ENCODE assay signal across 18 mouse cellular contexts in the genomic region with DNA sequence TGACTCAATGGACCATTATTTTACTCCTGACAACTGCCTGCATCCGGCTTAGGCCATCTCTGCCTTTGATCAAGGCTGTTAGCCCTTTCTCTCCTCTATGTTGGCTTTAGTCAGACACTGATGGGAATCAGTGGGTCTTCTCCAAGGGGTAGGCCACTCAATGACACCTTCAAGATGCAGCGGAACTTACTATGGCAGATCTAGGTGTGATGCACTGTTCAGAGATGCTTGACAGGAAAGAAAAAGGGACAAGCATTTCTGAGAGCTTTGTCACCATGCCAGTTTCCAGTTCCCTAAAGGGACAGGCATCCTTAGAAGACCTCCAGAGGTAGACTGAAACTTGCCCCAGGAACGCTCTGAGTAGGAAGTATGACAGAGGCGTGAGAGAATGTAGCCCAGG.
"Had no signal": no experiment of that assay in that cellular context is flagged by ENCODE, and none has a peak within 500 bp of the region (broad histone marks: within the 10 kb centered on the region; RNA-seq: fewer than 3 reads in every experiment).

No protein-coding gene starts in this region.

- ATAC-seq: hindbrain, postnatal 0 days; intestine, embryonic 16.5 days had no signal

- H3K9me3 ChIP-seq: heart, embryonic 10.5 days; heart, embryonic 12.5 days; hindbrain, embryonic 13.5 days; hindbrain, embryonic 15.5 days; kidney, embryonic 15.5 days; limb, embryonic 13.5 days; limb, embryonic 15.5 days; liver, embryonic 12.5 days had no signal

- H3K9ac ChIP-seq: heart, embryonic 12.5 days; hindbrain, embryonic 13.5 days; hindbrain, embryonic 15.5 days; kidney, embryonic 15.5 days; limb, embryonic 13.5 days; limb, embryonic 15.5 days; liver, embryonic 12.5 days; liver, embryonic 14.5 days had no signal

- H3K27ac ChIP-seq: heart, embryonic 10.5 days; hindbrain, embryonic 13.5 days; hindbrain, embryonic 15.5 days; hindbrain, postnatal 0 days; kidney, embryonic 15.5 days; kidney, postnatal 0 days; limb, embryonic 13.5 days; limb, embryonic 15.5 days; liver, embryonic 12.5 days; liver, embryonic 14.5 days had no signal

- H3K4me2 ChIP-seq: heart, embryonic 12.5 days; hindbrain, embryonic 13.5 days; hindbrain, embryonic 15.5 days; kidney, embryonic 15.5 days; limb, embryonic 13.5 days; limb, embryonic 15.5 days; liver, embryonic 12.5 days had no signal

- H3K27me3 ChIP-seq: heart, embryonic 12.5 days; hindbrain, embryonic 15.5 days; kidney, embryonic 15.5 days; limb, embryonic 13.5 days; limb, embryonic 15.5 days; liver, embryonic 12.5 days had no signal

- H3K4me3 ChIP-seq: heart, embryonic 10.5 days; heart, embryonic 12.5 days; hindbrain, embryonic 13.5 days; hindbrain, embryonic 15.5 days; kidney, embryonic 15.5 days; limb, embryonic 13.5 days; limb, embryonic 15.5 days; liver, embryonic 12.5 days had no signal

- DNase-seq: heart, adult 18-20 months; kidney, adult 11 months; kidney, adult 2 months; kidney, adult 9 months; layer of hippocampus, adult 9-11 months; layer of hippocampus, postnatal 36 days had no signal

- H3K4me1 ChIP-seq: hindbrain, embryonic 13.5 days; hindbrain, embryonic 15.5 days; kidney, embryonic 15.5 days; limb, embryonic 13.5 days; limb, embryonic 15.5 days; liver, embryonic 12.5 days had no signal

- H3K36me3 ChIP-seq: heart, embryonic 10.5 days; heart, embryonic 12.5 days; hindbrain, embryonic 13.5 days; hindbrain, embryonic 15.5 days; kidney, embryonic 15.5 days; limb, embryonic 13.5 days; limb, embryonic 15.5 days; liver, embryonic 12.5 days had no signal
